Mouse (Mus musculus): ENCODE measurements around the gene Tmem252. TPM values are rescaled to one million over a fixed set of nuclear protein-coding genes. Genes with fewer than 3 reads are reported as not detected.

Tmem252 gene
- total RNA-seq, 1 experiment: 0.22 TPM

DNA sequence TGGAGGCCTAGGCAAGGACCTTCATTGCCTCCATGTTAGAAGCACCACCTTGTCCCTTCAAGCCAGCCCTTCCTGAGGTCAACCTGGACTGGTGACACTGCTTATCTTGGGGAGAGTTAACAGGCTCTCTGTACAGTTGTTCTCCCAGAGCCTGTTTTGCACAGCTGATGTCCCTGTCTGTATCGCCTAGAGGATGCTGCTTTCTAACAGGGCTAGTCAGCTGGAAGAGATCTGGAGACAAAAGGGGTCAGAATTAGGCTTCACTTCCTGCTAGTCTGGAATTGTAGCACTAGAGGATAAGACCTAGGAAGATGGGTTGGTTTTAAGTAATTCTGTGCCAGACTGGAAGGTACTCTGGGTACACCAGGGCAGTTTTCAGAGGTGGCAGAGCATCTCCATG lies 24.1 kb downstream of the Tmem252 start:
- Histone ChIP-seq H3K9me3 (ENCODE audit: control insufficient read depth, insufficient read depth, low read depth, low read length) (no peaks in the 10 kb centered on the region), H3K27ac (ENCODE audit: insufficient read depth, low read depth, low read length, poor library complexity, severe bottlenecking) (no peak overlapping the region), H3K4me1 (ENCODE audit: control insufficient read depth in 2 of 2, insufficient read depth in 2 of 2, low read length in 2 of 2, poor library complexity in 1 of 2) (no peaks in the 10 kb centered on the region), H3K36me3 (ENCODE audit: control insufficient read depth, insufficient read depth, low read length, poor library complexity, severe bottlenecking) (no peaks in the 10 kb centered on the region), H3K4me3 (ENCODE audit: insufficient read depth in 1 of 2, low read depth in 1 of 2, low read length in 2 of 2, poor library complexity in 1 of 2, severe bottlenecking in 1 of 2) (no peak overlapping the region), H3K9ac (ENCODE audit: insufficient read depth, low read depth, low read length, poor library complexity, severe bottlenecking) (no peak overlapping the region)
- TF ChIP-seq MAFK (IDR thresholded peaks at IDR 0.05; ENCODE audit: insufficient read depth, low read depth, low read length): no peak
- TF ChIP-seq ZC3H11A (IDR thresholded peaks at IDR 0.05; ENCODE audit: borderline replicate concordance, low read depth, low read length): no peak
- TF ChIP-seq ZNF384 (IDR thresholded peaks at IDR 0.05; ENCODE audit: low read depth, low read length): no peak
- no peak for TF ChIP-seq HCFC1 (IDR thresholded peaks at IDR 0.05; ENCODE audit: borderline replicate concordance, insufficient read depth, low read length)
- TF ChIP-seq CHD2 (IDR thresholded peaks at IDR 0.05; ENCODE audit: low read depth, low read length): no peak
- DNase-seq (ENCODE audit: low read depth, low spot score): no peak
- in situ Hi-C loops (cut with MboI; ENCODE audit: low sequenced_read_pairs in 2 of 2, unreplicated experiment in 2 of 2): no loop called here

DNA sequence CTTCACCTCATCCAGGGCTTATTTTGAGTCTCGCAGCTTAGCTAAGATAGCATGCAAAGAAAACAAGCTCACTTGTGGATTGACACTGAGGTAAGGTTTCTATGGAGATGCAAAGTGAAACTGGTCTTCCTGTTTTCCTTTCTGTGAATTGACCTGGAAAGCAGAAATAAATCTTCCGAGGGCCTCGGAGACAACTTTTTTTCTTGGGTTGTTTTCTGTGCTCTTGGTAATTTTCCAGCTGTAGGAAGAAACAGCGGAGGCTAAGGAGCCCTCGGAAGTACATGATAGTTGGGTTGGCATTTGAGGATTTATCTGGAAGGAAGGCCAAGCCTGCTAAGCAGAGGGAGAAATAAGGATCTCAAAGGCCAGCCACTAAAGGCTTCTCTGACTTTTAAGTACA lies 24.8 kb downstream of the Tmem252 start:
- Histone ChIP-seq H3K27ac (ENCODE audit: insufficient read depth, low read depth, low read length, poor library complexity, severe bottlenecking) (no peak overlapping the region), H3K9ac (ENCODE audit: insufficient read depth, low read depth, low read length, poor library complexity, severe bottlenecking) (no peak overlapping the region), H3K36me3 (ENCODE audit: control insufficient read depth, insufficient read depth, low read length, poor library complexity, severe bottlenecking) (no peaks in the 10 kb centered on the region), H3K9me3 (ENCODE audit: control insufficient read depth, insufficient read depth, low read depth, low read length) (no peaks in the 10 kb centered on the region), H3K4me3 (ENCODE audit: insufficient read depth in 1 of 2, low read depth in 1 of 2, low read length in 2 of 2, poor library complexity in 1 of 2, severe bottlenecking in 1 of 2) (no peak overlapping the region), H3K4me1 (ENCODE audit: control insufficient read depth in 2 of 2, insufficient read depth in 2 of 2, low read length in 2 of 2, poor library complexity in 1 of 2) (no peaks in the 10 kb centered on the region)
- no peak for DNase-seq (ENCODE audit: low read depth, low spot score)
- TF ChIP-seq ZC3H11A (IDR thresholded peaks at IDR 0.05; ENCODE audit: borderline replicate concordance, low read depth, low read length): no peak
- no peak for TF ChIP-seq MAFK (IDR thresholded peaks at IDR 0.05; ENCODE audit: insufficient read depth, low read depth, low read length)
- no peak for TF ChIP-seq ZNF384 (IDR thresholded peaks at IDR 0.05; ENCODE audit: low read depth, low read length)
- TF ChIP-seq HCFC1 (IDR thresholded peaks at IDR 0.05; ENCODE audit: borderline replicate concordance, insufficient read depth, low read length): no peak
- no peak for TF ChIP-seq CHD2 (IDR thresholded peaks at IDR 0.05; ENCODE audit: low read depth, low read length)
- in situ Hi-C loops (cut with MboI; ENCODE audit: low sequenced_read_pairs in 2 of 2, unreplicated experiment in 2 of 2): no loop called here

DNA sequence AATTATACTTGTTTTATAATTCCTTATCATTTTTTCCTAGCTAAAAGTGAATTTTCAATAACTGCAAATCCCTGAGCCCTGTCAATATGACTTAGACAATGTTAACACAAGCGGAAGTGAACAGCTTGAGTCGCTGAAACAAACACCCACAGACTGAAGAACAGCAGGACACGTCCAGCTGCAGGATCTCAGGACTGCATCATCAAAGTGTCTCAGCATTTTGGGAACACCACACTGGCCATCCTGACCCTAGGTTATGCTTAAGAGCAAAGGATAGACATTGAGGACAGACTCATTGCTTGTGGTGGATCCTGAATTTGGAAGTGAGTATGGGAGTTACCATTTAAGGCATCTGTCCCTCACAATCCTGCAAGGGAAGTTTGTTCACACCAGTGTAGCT lies 25.4 kb downstream of the Tmem252 start:
- TF ChIP-seq HCFC1 (IDR thresholded peaks at IDR 0.05; ENCODE audit: borderline replicate concordance, insufficient read depth, low read length) (no peak), MAFK (IDR thresholded peaks at IDR 0.05; ENCODE audit: insufficient read depth, low read depth, low read length) (no peak), CHD2 (IDR thresholded peaks at IDR 0.05; ENCODE audit: low read depth, low read length) (no peak), ZNF384 (IDR thresholded peaks at IDR 0.05; ENCODE audit: low read depth, low read length) (no peak), ZC3H11A (IDR thresholded peaks at IDR 0.05; ENCODE audit: borderline replicate concordance, low read depth, low read length) (no peak)
- Histone ChIP-seq H3K9me3 (ENCODE audit: control insufficient read depth, insufficient read depth, low read depth, low read length) (no peaks in the 10 kb centered on the region), H3K4me1 (ENCODE audit: control insufficient read depth in 2 of 2, insufficient read depth in 2 of 2, low read length in 2 of 2, poor library complexity in 1 of 2) (no peaks in the 10 kb centered on the region), H3K9ac (ENCODE audit: insufficient read depth, low read depth, low read length, poor library complexity, severe bottlenecking) (no peak overlapping the region), H3K27ac (ENCODE audit: insufficient read depth, low read depth, low read length, poor library complexity, severe bottlenecking) (no peak overlapping the region), H3K36me3 (ENCODE audit: control insufficient read depth, insufficient read depth, low read length, poor library complexity, severe bottlenecking) (no peaks in the 10 kb centered on the region), H3K4me3 (ENCODE audit: insufficient read depth in 1 of 2, low read depth in 1 of 2, low read length in 2 of 2, poor library complexity in 1 of 2, severe bottlenecking in 1 of 2) (no peak overlapping the region)
- DNase-seq (ENCODE audit: low read depth, low spot score): no peak
- in situ Hi-C loops (cut with MboI; ENCODE audit: low sequenced_read_pairs in 2 of 2, unreplicated experiment in 2 of 2): no loop called here

- Histone ChIP-seq H3K9me3 (ENCODE audit: control insufficient read depth, insufficient read depth, low read depth, low read length) (no peaks in the 10 kb centered on the region), H3K27ac (ENCODE audit: insufficient read depth, low read depth, low read length, poor library complexity, severe bottlenecking) (no peak overlapping the region), H3K4me1 (ENCODE audit: control insufficient read depth in 2 of 2, insufficient read depth in 2 of 2, low read length in 2 of 2, poor library complexity in 1 of 2) (no peaks in the 10 kb centered on the region), H3K4me3 (ENCODE audit: insufficient read depth in 1 of 2, low read depth in 1 of 2, low read length in 2 of 2, poor library complexity in 1 of 2, severe bottlenecking in 1 of 2) (no peak overlapping the region), H3K36me3 (ENCODE audit: control insufficient read depth, insufficient read depth, low read length, poor library complexity, severe bottlenecking) (no peaks in the 10 kb centered on the region), H3K9ac (ENCODE audit: insufficient read depth, low read depth, low read length, poor library complexity, severe bottlenecking) (no peak overlapping the region)
- no peak for DNase-seq (ENCODE audit: low read depth, low spot score)
- TF ChIP-seq MAFK (IDR thresholded peaks at IDR 0.05; ENCODE audit: insufficient read depth, low read depth, low read length) (no peak), ZNF384 (IDR thresholded peaks at IDR 0.05; ENCODE audit: low read depth, low read length) (no peak), CHD2 (IDR thresholded peaks at IDR 0.05; ENCODE audit: low read depth, low read length) (no peak), ZC3H11A (IDR thresholded peaks at IDR 0.05; ENCODE audit: borderline replicate concordance, low read depth, low read length) (no peak), HCFC1 (IDR thresholded peaks at IDR 0.05; ENCODE audit: borderline replicate concordance, insufficient read depth, low read length) (no peak)
- in situ Hi-C loops (cut with MboI; ENCODE audit: low sequenced_read_pairs in 2 of 2, unreplicated experiment in 2 of 2): loop anchor here in 1 of 2 experiments (10.0 kb wide), 1 partner anchor 175 kb away; the partner anchor contains the start of gene Gm10053
Measured at GRCm38 (mm10) chr19:24699910-24700309, 26.1 kb downstream of the Tmem252 start.

DNA sequence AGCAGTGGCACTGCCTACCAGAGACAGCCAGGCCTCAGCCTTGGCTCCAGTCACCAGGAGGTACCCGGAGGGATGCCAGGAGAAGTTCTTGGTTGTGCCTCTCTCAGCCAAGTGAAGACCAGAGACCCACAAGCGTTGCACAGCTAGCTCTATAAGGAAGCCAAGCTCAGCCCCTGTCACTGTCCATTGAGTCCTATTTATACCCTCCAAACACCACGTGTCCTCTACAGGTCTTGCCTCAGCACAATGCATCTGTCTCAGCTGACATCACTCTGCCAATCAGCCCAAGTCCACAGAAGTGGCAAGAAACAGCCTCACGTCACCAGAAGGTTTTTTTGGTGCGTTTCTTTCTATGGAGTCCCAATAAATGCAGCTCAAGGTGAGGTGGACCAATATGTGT lies 26.9 kb downstream of the Tmem252 start:
- Histone ChIP-seq H3K9ac (ENCODE audit: insufficient read depth, low read depth, low read length, poor library complexity, severe bottlenecking) (no peak overlapping the region), H3K9me3 (ENCODE audit: control insufficient read depth, insufficient read depth, low read depth, low read length) (no peaks in the 10 kb centered on the region), H3K27ac (ENCODE audit: insufficient read depth, low read depth, low read length, poor library complexity, severe bottlenecking) (no peak overlapping the region), H3K4me3 (ENCODE audit: insufficient read depth in 1 of 2, low read depth in 1 of 2, low read length in 2 of 2, poor library complexity in 1 of 2, severe bottlenecking in 1 of 2) (no peak overlapping the region), H3K36me3 (ENCODE audit: control insufficient read depth, insufficient read depth, low read length, poor library complexity, severe bottlenecking) (no peaks in the 10 kb centered on the region), H3K4me1 (ENCODE audit: control insufficient read depth in 2 of 2, insufficient read depth in 2 of 2, low read length in 2 of 2, poor library complexity in 1 of 2) (no peaks in the 10 kb centered on the region)
- TF ChIP-seq HCFC1 (IDR thresholded peaks at IDR 0.05; ENCODE audit: borderline replicate concordance, insufficient read depth, low read length) (no peak), ZC3H11A (IDR thresholded peaks at IDR 0.05; ENCODE audit: borderline replicate concordance, low read depth, low read length) (no peak), ZNF384 (IDR thresholded peaks at IDR 0.05; ENCODE audit: low read depth, low read length) (no peak), MAFK (IDR thresholded peaks at IDR 0.05; ENCODE audit: insufficient read depth, low read depth, low read length) (no peak), CHD2 (IDR thresholded peaks at IDR 0.05; ENCODE audit: low read depth, low read length) (no peak)
- no peak for DNase-seq (ENCODE audit: low read depth, low spot score)
- in situ Hi-C loops (cut with MboI; ENCODE audit: low sequenced_read_pairs in 2 of 2, unreplicated experiment in 2 of 2): loop anchor here in 1 of 2 experiments (10.0 kb wide), 1 partner anchor 174 kb away; the partner anchor contains the start of gene Gm10053

All from ES-E14 (cell line).